Comparison of ENCODE assay signal across 15 mouse cellular contexts in genomic region chr1:179146730-179147167, GRCm38 (mm10).
DNase-seq lines count a peak whose midpoint lies in the region; ATAC-seq lines count a peak whose summit lies in the region.
"Had no signal": no experiment of that assay in that cellular context is flagged by ENCODE, and none has a peak within 500 bp of the region (broad histone marks: within the 10 kb centered on the region; RNA-seq: fewer than 3 reads in every experiment).

No protein-coding gene starts in this region.

- intact Hi-C loops in heart, postnatal 25 days (cut with DNase I), result no loop called here

- peak; percentile 11 for DNase-seq in heart, adult 8-10 months (ENCODE audit: low spot score)
- no peak for DNase-seq in heart, postnatal 25 days (ENCODE audit: low spot score)
- peak; percentile 23 to 45 for DNase-seq in adrenal gland, postnatal 36 days
- peak; percentile 34 to 55 for DNase-seq in kidney, postnatal 4 days
- DNase-seq in cerebellum, adult 8-10 months, result no peak
- DNase-seq in forebrain, embryonic 11.5 days (ENCODE audit: low spot score), result no peak
- DNase-seq: cerebellum, postnatal 14 days; liver, embryonic 13.5 days; right cerebral cortex, postnatal 25 days; thymus, postnatal 4 days had no signal

- no peak overlapping the region for H3K4me2 ChIP-seq in heart, embryonic 16.5 days (ENCODE audit: low read depth, low read length)
- no peak overlapping the region for H3K4me2 ChIP-seq in forebrain, embryonic 11.5 days (ENCODE audit: low read depth, low read length, severe bottlenecking)
- H3K4me2 ChIP-seq: liver, embryonic 13.5 days; neural tube, embryonic 13.5 days had no signal

- H3K9ac ChIP-seq in heart, embryonic 16.5 days (ENCODE audit: low read length), result no peak overlapping the region
- no peak overlapping the region for H3K9ac ChIP-seq in forebrain, embryonic 11.5 days (ENCODE audit: low read length)
- H3K9ac ChIP-seq: liver, embryonic 13.5 days; neural tube, embryonic 13.5 days had no signal

- H3K4me1 ChIP-seq in heart, embryonic 16.5 days (ENCODE audit: control insufficient read depth, insufficient read depth, low read length), result peaks cover 8% of the 10 kb centered on the region
- H3K4me1 ChIP-seq in forebrain, embryonic 11.5 days (replicated peaks; ENCODE audit: control insufficient read depth, insufficient read depth, low read length), result no peaks in the 10 kb centered on the region

- ATAC-seq in heart, embryonic 16.5 days (replicated peaks; ENCODE audit: extremely low read depth, insufficient read depth, low FRiP score), result 0 out of 2 replicates have a peak, but pooled peaks have one; percentile 50
- no peak for ATAC-seq in megakaryocyte progenitor cell, adult 5-6 weeks (replicated peaks; ENCODE audit: poor library complexity)
- ATAC-seq in forebrain, embryonic 11.5 days (replicated peaks; ENCODE audit: low FRiP score), result no peak

- 41% methylated on average over 9 of the region's 9 CpGs for WGBS in heart, embryonic 16.5 days
- 54% methylated on average over 9 of the region's 9 CpGs for WGBS in forebrain, embryonic 11.5 days

- 0 out of 2 replicates have a peak overlapping the region, but pooled peaks have one; percentile 12 for H3K27ac ChIP-seq in heart, embryonic 16.5 days (ENCODE audit: low read length)
- H3K27ac ChIP-seq in forebrain, embryonic 11.5 days (ENCODE audit: low read depth, low read length), result no peak overlapping the region
- H3K27ac ChIP-seq: layer of hippocampus, adult 2 months; liver, embryonic 13.5 days; neural tube, embryonic 13.5 days had no signal

- H3K36me3 ChIP-seq in heart, embryonic 16.5 days (ENCODE audit: control insufficient read depth, insufficient read depth), result no peaks in the 10 kb centered on the region
- H3K36me3 ChIP-seq in forebrain, embryonic 11.5 days (ENCODE audit: control insufficient read depth, insufficient read depth, low read length), result no peaks in the 10 kb centered on the region
- H3K36me3 ChIP-seq: liver, embryonic 13.5 days; neural tube, embryonic 13.5 days had no signal

- no peaks in the 10 kb centered on the region for H3K9me3 ChIP-seq in heart, embryonic 16.5 days (replicated peaks; ENCODE audit: control insufficient read depth, low read length)
- no peaks in the 10 kb centered on the region for H3K9me3 ChIP-seq in forebrain, embryonic 11.5 days (ENCODE audit: control insufficient read depth, low read length)
- H3K9me3 ChIP-seq: liver, embryonic 13.5 days; megakaryocyte, embryonic 14.5 days; neural tube, embryonic 13.5 days had no signal

- H3K4me3 ChIP-seq in heart, embryonic 16.5 days (ENCODE audit: low read length), result no peak overlapping the region
- H3K4me3 ChIP-seq in forebrain, embryonic 11.5 days (ENCODE audit: low read depth, low read length), result no peak overlapping the region
- H3K4me3 ChIP-seq: layer of hippocampus, adult 2 months; liver, embryonic 13.5 days; megakaryocyte, embryonic 14.5 days; neural tube, embryonic 13.5 days had no signal

- no peaks in the 10 kb centered on the region for H3K27me3 ChIP-seq in heart, embryonic 16.5 days (ENCODE audit: control insufficient read depth, insufficient read depth, low read length)
- H3K27me3 ChIP-seq in forebrain, embryonic 11.5 days (ENCODE audit: control insufficient read depth, insufficient read depth, low read length), result no peaks in the 10 kb centered on the region
- H3K27me3 ChIP-seq: liver, embryonic 13.5 days; megakaryocyte, embryonic 14.5 days; neural tube, embryonic 13.5 days had no signal

Comparison
In these comparisons a context has a peak if more than half of its experiments do, and no peak if none do; other contexts are left out.
1. DNase-seq: peak in heart, adult 8-10 months (single experiment), adrenal gland, postnatal 36 days (2 of 2) and kidney, postnatal 4 days (2 of 2); none in heart, postnatal 25 days (single experiment), cerebellum, adult 8-10 months (single experiment) and forebrain, embryonic 11.5 days (single experiment).